Mouse (Mus musculus): ENCODE results near the gene Yars2. TPM values are rescaled to one million over a fixed set of nuclear protein-coding genes. Genes with fewer than 3 reads are reported as not detected.
"Not testable (repeated sequence)": the region's sequence is repeated elsewhere in the genome, so short reads cannot be mapped to it uniquely, and the experiment has no call there.

Gene Yars2
- polyA plus RNA-seq, 1 experiment from 2014 or later, result 46.1 TPM

DNA sequence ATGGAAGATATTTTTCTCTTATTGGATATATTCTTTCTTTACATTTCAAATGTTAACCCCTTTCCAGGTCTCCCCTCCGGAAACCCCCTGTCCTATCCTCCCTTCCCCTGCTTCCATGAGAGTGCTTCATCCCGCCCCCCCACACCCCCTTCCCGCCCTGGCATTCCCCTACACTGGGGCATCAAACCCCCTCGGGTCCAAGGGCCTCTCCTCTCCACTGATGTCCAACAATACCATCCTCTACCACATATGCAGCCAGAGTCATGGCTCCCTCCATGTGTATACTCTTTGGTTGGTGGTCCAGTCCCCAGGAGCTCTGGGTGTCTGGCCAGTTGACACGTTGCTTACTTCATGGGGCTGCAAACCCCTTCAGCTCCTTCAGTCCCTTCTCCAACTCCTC is 8.6 kb downstream of the Yars2 start:
- 88% methylated on average over 5 of the region's 5 CpGs for WGBS
- no peak for DNase-seq (ENCODE audit: low spot score)
- H3K27me3 ChIP-seq (ENCODE audit: low read depth, poor library complexity, severe bottlenecking), result no peaks in the 10 kb centered on the region
- H3K9me3 ChIP-seq (replicated peaks), result no peaks in the 10 kb centered on the region
- no peaks in the 10 kb centered on the region for H3K4me1 ChIP-seq
- no peak overlapping the region for H3K4me3 ChIP-seq
- peaks cover 92% of the 10 kb centered on the region for H3K36me3 ChIP-seq
- H3K27ac ChIP-seq (replicated peaks), result no peak overlapping the region

DNA sequence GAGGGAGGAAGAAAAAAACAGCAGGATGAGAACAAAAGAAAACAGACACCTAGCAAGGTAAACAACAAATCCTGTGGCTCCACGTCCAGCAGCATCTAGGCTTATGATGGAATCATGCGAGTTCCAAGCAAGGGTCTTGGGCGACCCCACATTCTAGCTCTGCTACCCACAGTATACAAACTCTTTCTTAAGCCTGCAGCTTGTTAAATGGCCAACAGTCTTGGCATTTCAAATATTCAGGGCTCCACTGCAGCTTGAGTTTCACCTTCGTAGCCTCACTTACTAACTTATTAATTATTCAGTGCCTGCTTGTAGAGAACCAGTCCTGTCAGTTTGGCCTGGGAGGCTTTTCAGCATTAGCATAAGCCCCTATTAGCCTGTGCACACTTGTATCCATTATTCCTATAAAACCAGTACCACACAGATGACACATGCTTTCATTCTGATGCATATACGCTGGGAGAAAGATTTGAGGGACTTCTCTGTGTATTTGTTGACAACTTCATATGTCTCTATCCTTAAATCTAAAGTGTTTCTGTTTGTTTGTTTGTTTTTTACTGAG is 23.1 kb downstream of the Yars2 start:
- no peak overlapping the region for H3K27ac ChIP-seq (replicated peaks)
- H3K9me3 ChIP-seq (replicated peaks), result no peaks in the 10 kb centered on the region
- peaks cover 4% of the 10 kb centered on the region; the same call in 1 of the 2 replicates for H3K4me1 ChIP-seq
- WGBS, result 83% methylated on average over 5 of the region's 5 CpGs
- H3K27me3 ChIP-seq (ENCODE audit: low read depth, poor library complexity, severe bottlenecking), result no peaks in the 10 kb centered on the region
- H3K36me3 ChIP-seq, result peaks cover 89% of the 10 kb centered on the region
- no peak overlapping the region for H3K4me3 ChIP-seq
- DNase-seq (ENCODE audit: low spot score), result no peak

DNA sequence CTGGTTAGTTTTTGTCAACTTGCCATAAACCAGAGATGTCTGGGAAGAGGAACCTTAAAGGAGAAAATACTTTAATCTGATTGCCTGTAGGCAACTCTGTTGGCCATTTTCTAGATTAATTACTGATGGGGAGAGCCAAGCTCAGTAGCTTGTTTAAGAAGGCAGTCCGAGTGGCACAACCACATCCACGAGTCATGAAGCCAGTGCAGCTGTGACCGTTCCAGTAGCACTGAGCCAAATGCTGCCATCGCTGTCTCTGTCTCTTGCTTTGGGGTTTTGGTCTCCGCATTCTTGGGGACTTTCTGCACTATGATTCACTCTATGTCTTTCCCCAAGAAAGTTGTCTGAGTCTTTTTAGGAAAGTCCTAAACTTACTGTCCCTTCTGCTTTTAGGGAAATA is 43.7 kb downstream of the Yars2 start:
- no peak for DNase-seq (ENCODE audit: low spot score)
- 92% methylated on average over 5 of the region's 5 CpGs for WGBS
- H3K4me3 ChIP-seq, result no peak overlapping the region
- no peaks in the 10 kb centered on the region for H3K9me3 ChIP-seq (replicated peaks)
- H3K27me3 ChIP-seq (ENCODE audit: low read depth, poor library complexity, severe bottlenecking), result no peaks in the 10 kb centered on the region
- H3K36me3 ChIP-seq, result peaks cover 34% of the 10 kb centered on the region
- no peaks in the 10 kb centered on the region for H3K4me1 ChIP-seq
- no peak overlapping the region for H3K27ac ChIP-seq (replicated peaks)

DNA sequence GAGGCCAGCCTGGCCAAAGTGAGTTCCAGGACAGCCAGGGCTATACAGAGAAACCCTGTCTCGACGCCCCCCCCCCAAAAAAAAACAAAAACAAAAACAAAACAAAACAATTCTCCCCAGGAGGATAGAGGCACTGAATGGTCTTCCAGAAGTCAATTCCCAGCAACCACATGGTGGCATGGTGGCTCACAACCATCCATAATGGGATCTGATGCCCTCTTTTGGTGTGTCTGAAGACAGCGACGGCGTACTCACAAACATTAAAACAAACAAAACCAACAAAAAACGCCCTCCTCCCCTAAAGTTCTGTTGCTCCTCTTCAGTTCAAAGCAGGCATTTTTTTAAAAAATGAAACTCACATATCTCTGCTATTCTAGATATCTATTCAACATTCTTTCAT is 55.1 kb downstream of the Yars2 start:
- 12% methylated on average over 6 of the region's 6 CpGs for WGBS
- Histone ChIP-seq H3K27ac (replicated peaks) (peak overlapping the region; percentile 93), H3K27me3 (ENCODE audit: low read depth, poor library complexity, severe bottlenecking) (no peaks in the 10 kb centered on the region), H3K4me3 (peak overlapping the region; percentile 96), H3K36me3 (peaks cover 9% of the 10 kb centered on the region), H3K9me3 (replicated peaks) (no peaks in the 10 kb centered on the region; the same call in 1 of the 2 replicates), H3K4me1 (peaks cover 8% of the 10 kb centered on the region)
- DNase-seq (ENCODE audit: low spot score), result no peak

DNA sequence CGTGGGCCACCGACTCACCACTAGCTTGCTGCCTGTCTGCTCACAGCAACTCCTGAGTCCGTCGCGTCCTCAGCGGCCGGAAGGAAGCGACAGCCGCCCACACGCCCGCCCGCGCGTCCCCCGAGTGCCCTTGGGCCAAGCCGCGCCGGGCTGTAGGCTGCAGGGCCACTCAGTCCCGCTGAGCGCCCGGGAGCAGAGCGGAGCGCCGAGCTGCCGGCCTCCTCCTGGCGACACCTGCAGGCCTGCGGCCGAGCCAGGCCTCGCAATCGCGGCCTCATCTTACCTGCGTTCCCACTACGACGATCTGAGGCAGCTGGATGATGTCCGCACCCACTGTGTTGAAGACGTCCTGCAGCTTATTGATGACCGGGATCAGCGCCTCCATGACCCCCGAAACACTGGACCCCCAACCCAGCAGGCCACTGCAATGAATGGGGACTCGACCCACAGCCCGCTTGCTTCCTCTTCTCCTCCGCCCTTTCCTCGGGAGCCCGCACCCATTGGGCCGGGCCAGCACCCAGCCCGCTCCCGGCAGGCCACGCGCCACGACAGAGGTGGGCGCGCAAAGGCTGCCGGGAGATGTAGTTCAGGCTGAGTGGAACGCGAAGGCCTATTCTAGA is 55.8 kb downstream of the Yars2 start, which contains the start of gene Dnm1l:
Dnm1l (minus strand) TSS at position 479 of the 620 bp plus-strand sequence.
- H3K27ac ChIP-seq (replicated peaks), result peak within 1 kb of the TSS; percentile 93

DNA sequence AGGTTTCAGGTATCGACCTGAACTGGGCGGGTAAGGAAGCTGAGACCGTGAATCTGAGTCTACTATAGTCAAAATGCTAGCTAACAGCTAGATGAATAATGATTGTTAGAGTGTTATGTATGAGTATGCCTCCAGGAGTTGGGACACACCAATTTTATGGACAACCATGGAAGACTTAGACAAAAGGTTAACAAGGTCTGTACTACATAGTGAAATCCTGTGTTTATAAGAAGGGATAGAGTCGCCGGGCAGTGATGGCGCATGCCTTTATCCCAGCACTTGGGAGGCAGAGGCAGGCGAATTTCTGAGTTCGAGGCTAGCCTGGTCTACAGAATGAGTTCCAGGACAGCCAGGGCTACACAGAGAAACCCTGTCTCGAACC is 56.3 kb downstream of the Yars2 start:
- H3K27ac ChIP-seq (replicated peaks), result peak overlapping the region; percentile 93
- DNase-seq (ENCODE audit: low spot score), result not testable (repeated sequence)

More for the DNA sequence above, 55.8 kb downstream of the Yars2 start, which contains the start of gene Dnm1l:
- Histone ChIP-seq H3K4me1 (peaks cover 8% of the 10 kb centered on the region), H3K9me3 (replicated peaks) (no peaks in the 10 kb centered on the region), H3K36me3 (peaks cover 3% of the 10 kb centered on the region), H3K27me3 (ENCODE audit: low read depth, poor library complexity, severe bottlenecking) (no peaks in the 10 kb centered on the region), H3K4me3 (peak within 1 kb of the TSS; percentile 96)
- peak; percentile 91 for DNase-seq (ENCODE audit: low spot score)
- WGBS, result under 1% methylated on average over 55 of the region's 55 CpGs

More for the DNA sequence above, 56.3 kb downstream of the Yars2 start:
- peak overlapping the region; percentile 96 for H3K4me3 ChIP-seq
- not testable (repeated sequence) for H3K36me3 ChIP-seq; H3K9me3 ChIP-seq (replicated peaks); H3K27me3 ChIP-seq (ENCODE audit: low read depth, poor library complexity, severe bottlenecking); H3K4me1 ChIP-seq
- WGBS, result 58% methylated on average over 9 of the region's 9 CpGs

Other genes with a start within 250 kb of the Yars2 start
- gene Pkp2, start 89.6 kb upstream of the Yars2 start, polyA plus RNA-seq (2016; fragmentation: Nextera tagmentation; extraction: Ambion mirVana), result 5.4 and 7.3 TPM in 2 replicates
- gene Dnm1l, start 56.0 kb downstream of the Yars2 start, polyA plus RNA-seq (2016; fragmentation: Nextera tagmentation; extraction: Ambion mirVana), result 57.1 and 61.9 TPM in 2 replicates

Data from midbrain, embryonic 10.5 days (tissue).